Mouse (Mus musculus) testis, adult 2 months (tissue): Measurements from ENCODE around the gene Gm10273.

Source experiments
- CTCF ChIP-seq: fragments of 200-500 bp; IDR thresholded peaks from 2 replicates; pipeline ENCODE4 v1.5.1; 2012; ENCODE audit warnings: low read depth, mild to moderate bottlenecking, inconsistent platforms, low read length, moderate library complexity; ENCODE audit not compliant: control insufficient read depth, insufficient read depth, insufficient replicate concordance
- POLR2A ChIP-seq: fragments of 200-500 bp; IDR thresholded peaks from 2 replicates; pipeline ENCODE4 v1.6.1; 2012; ENCODE audit warnings: low read depth, mild to moderate bottlenecking, inconsistent platforms, low read length, moderate library complexity; ENCODE audit not compliant: control insufficient read depth

GRCm38 (mm10) chr10:59429448-59430135 lies 34.2 kb downstream of the Gm10273 start:
- no peak for TF ChIP-seq CTCF
- no peak for TF ChIP-seq POLR2A
